Mouse (Mus musculus): ENCODE data around the gene Etd. TPM values are rescaled to one million over a fixed set of nuclear protein-coding genes. Genes with fewer than 3 reads are reported as not detected.
"Not testable (repeated sequence)": the region's sequence is repeated elsewhere in the genome, so short reads cannot be mapped to it uniquely, and the experiment has no call there.

Gene Etd
- polyA plus RNA-seq (2011; ENCODE audit: insufficient read length, low read depth, missing spikeins): not detected in 2 replicates

GRCm38 (mm10) chrX:53434618-53435017, at the start of gene Etd:
Gene Etd (plus strand): TSS chrX:53434918.
- TF ChIP-seq CTCF (IDR thresholded peaks at IDR 0.05; ENCODE audit: borderline replicate concordance, insufficient read depth, low read length) (no peak), POLR2A (IDR thresholded peaks at IDR 0.05; ENCODE audit: low read depth, low read length) (no peak)
- no peak within 1 kb of the TSS for H3K27ac ChIP-seq (ENCODE audit: insufficient read depth, low read length)
- no peak within 1 kb of the TSS for H3K4me3 ChIP-seq (ENCODE audit: insufficient read depth, low read length)
- H3K4me1 ChIP-seq (ENCODE audit: control insufficient read depth, insufficient read depth, low read length): no peaks in the 10 kb centered on the region

DNA sequence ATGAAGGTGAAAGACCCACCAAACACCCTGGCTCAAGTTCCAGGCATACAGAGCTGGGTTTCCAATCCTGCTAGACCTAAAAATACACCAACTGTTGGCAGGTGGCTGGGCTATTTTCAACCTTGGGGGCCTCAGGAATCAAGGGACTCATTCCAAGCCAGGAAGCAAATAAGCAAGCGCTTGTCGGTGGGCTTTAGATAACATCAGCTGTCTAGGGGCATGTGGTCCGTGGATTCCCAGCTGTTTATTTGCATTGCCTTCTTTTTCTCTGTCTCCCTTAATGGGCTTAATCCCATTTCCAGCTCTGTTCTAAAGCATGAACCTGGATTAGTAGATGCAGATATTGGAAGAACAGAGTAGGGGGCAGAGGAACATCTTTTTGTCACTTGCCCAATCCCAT, 48.4 kb upstream of the Etd start:
- no peak overlapping the region for H3K4me3 ChIP-seq (ENCODE audit: insufficient read depth, low read length)
- H3K27ac ChIP-seq (ENCODE audit: insufficient read depth, low read length): no peak overlapping the region
- TF ChIP-seq CTCF (IDR thresholded peaks at IDR 0.05; ENCODE audit: borderline replicate concordance, insufficient read depth, low read length): no peak
- no peak for TF ChIP-seq POLR2A (IDR thresholded peaks at IDR 0.05; ENCODE audit: low read depth, low read length)
- no peaks in the 10 kb centered on the region for H3K4me1 ChIP-seq (ENCODE audit: control insufficient read depth, insufficient read depth, low read length)

- Histone ChIP-seq H3K4me1 (ENCODE audit: control insufficient read depth, insufficient read depth, low read length) (no peaks in the 10 kb centered on the region), H3K4me3 (ENCODE audit: insufficient read depth, low read length) (no peak overlapping the region), H3K27ac (ENCODE audit: insufficient read depth, low read length) (no peak overlapping the region)
- TF ChIP-seq POLR2A (IDR thresholded peaks at IDR 0.05; ENCODE audit: low read depth, low read length) (no peak), CTCF (IDR thresholded peaks at IDR 0.05; ENCODE audit: borderline replicate concordance, insufficient read depth, low read length) (no peak)
Measured at GRCm38 (mm10) chrX:53432888-53433287, 1.8 kb upstream of the Etd start.

DNA sequence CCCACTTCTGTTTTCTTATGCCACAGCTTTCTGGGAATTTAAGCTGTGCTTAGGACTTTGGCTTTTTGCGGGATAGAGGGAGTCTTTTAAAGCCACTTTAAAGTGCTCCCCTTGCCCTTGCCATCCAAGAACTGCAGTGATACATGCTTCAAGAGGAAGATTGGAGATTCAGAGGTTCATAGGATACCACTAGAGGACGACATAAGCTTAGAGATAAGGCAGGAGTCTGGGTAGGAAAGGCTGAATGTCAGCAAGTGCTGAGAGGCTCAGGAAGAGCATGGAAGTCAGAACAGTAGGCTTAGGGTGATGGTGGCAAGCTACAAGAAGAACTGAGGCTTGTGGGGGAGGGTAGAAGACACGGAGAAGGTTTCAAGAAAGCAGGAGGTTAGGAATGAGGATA, 24.9 kb downstream of the Etd start:
- Histone ChIP-seq H3K4me3 (ENCODE audit: insufficient read depth, low read length) (no peak overlapping the region), H3K4me1 (ENCODE audit: control insufficient read depth, insufficient read depth, low read length) (no peaks in the 10 kb centered on the region), H3K27ac (ENCODE audit: insufficient read depth, low read length) (no peak overlapping the region)
- TF ChIP-seq CTCF (IDR thresholded peaks at IDR 0.05; ENCODE audit: borderline replicate concordance, insufficient read depth, low read length): no peak
- no peak for TF ChIP-seq POLR2A (IDR thresholded peaks at IDR 0.05; ENCODE audit: low read depth, low read length)

DNA sequence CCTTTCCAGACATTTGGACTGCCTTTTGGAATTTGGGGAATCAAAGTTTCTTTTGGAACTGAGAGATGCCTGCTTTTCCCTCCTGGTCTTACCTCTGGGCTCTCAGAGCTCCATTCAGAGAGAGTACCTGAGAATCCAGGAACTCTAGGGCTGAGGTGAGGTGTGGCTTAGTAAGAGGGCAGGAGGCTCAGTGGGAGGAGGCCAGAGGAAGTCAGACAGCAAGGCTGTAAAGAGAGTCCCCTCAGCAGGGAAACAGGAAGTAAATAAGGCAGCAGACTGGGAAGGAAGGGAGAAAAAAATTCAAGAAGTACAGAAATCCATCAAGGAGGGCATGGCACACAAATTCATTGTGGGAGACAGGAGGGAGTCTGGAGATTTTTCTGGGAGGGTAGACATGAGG, 29.5 kb downstream of the Etd start:
- not testable (repeated sequence) for H3K27ac ChIP-seq (ENCODE audit: insufficient read depth, low read length); H3K4me3 ChIP-seq (ENCODE audit: insufficient read depth, low read length); H3K4me1 ChIP-seq (ENCODE audit: control insufficient read depth, insufficient read depth, low read length)

Other genes starting within 250 kb of the Etd start
- 0.44 TPM in 1 of 2 replicates, not detected in the other for gene Plac1, start 194.8 kb upstream of the Etd start, polyA plus RNA-seq (2011; ENCODE audit: insufficient read length, low read depth, missing spikeins)
- gene Fam122b, start 165.1 kb upstream of the Etd start, polyA plus RNA-seq (2011; ENCODE audit: insufficient read length, low read depth, missing spikeins): 5.9 and 6.4 TPM in 2 replicates
- gene Fam122c, start 161.5 kb upstream of the Etd start, polyA plus RNA-seq (2011; ENCODE audit: insufficient read length, low read depth, missing spikeins): not detected in 2 replicates
- 21.4 and 29.6 TPM in 2 replicates for gene Mospd1, start 64.4 kb upstream of the Etd start, polyA plus RNA-seq (2011; ENCODE audit: insufficient read length, low read depth, missing spikeins)
- gene Rtl8c, start 173.1 kb downstream of the Etd start, polyA plus RNA-seq (2011; ENCODE audit: insufficient read length, low read depth, missing spikeins): 14.5 and 15.6 TPM in 2 replicates
- gene Gm14597, start 174.1 kb downstream of the Etd start, polyA plus RNA-seq (2011; ENCODE audit: insufficient read length, low read depth, missing spikeins): not detected in 2 replicates
- gene Rtl8a, start 208.8 kb downstream of the Etd start, polyA plus RNA-seq (2011; ENCODE audit: insufficient read length, low read depth, missing spikeins): 41.2 and 46.1 TPM in 2 replicates
- 42.5 and 45.2 TPM in 2 replicates for gene Rtl8b, start 235.5 kb downstream of the Etd start, polyA plus RNA-seq (2011; ENCODE audit: insufficient read length, low read depth, missing spikeins)